Mouse (Mus musculus) erythroblast, embryonic 14.5 days (primary cell): ENCODE results near the gene Gm10318.

ENCODE experiments used
- GATA1 ChIP-seq: IDR thresholded peaks from 2 replicates; pipeline ENCODE4 v1.6.1; 2012; ENCODE audit warnings: low read length, inconsistent platforms, mixed read lengths
- TAL1 ChIP-seq: IDR thresholded peaks from 3 replicates; pipeline ENCODE4 v1.6.1; 2012; ENCODE audit warnings: low read length, inconsistent platforms, mixed read lengths

DNA sequence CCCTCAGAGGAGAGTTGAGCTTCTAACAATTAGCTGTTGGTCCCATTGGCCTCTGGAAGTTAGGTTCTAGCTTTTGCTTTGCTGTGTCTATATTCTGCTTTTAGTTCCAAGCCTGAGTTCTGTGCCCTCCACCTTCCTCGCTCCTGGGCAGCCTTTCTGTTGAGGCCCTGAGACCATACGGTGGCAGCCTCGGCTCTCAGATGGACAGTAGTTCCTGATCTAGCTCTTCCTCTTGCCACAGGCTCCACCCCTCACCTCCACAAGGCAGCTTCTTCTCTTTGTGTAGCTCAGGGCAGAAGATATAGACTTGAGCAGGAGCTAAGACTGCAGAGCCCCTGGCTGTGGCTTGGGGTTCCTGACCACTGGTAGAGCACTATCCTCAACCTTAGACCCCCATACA is 27.6 kb downstream of the Gm10318 start:
- TF ChIP-seq GATA1 (no peak), TAL1 (no peak)
